Mouse (Mus musculus) hindbrain, embryonic 14.5 days (tissue): ENCODE data around the gene Ect2. TPM values are rescaled to one million over a fixed set of nuclear protein-coding genes. Genes with fewer than 3 reads are reported as not detected.

Experiments used
- ATAC-seq: fragments of 200-750 bp; cut with Nextera tagmentation; 2 replicates; pipeline ENCODE4 v1.8.0; 2017; ENCODE audit warnings: moderate number of reproducible peaks, mild to moderate bottlenecking, moderate TSS enrichment, moderate library complexity; ENCODE audit not compliant: low FRiP score
- DNase-seq: peaks from one replicate; pipeline ENCODE4 v3.0.0-alpha.2; 2015; ENCODE audit warnings: low spot score
- H3K27ac ChIP-seq: fragments of 300-500 bp; sonication (generic); 2 replicates; pipeline ENCODE4 v1.5.1; 2014; ENCODE audit warnings: mild to moderate bottlenecking, moderate library complexity
- H3K27me3 ChIP-seq: fragments of 300-500 bp; sonication (generic); 2 replicates; pipeline ENCODE4 v1.6.1; 2014; ENCODE audit warnings: mild to moderate bottlenecking, low read length, mixed read lengths; ENCODE audit not compliant: control insufficient read depth, insufficient read depth
- H3K36me3 ChIP-seq: fragments of 300-500 bp; sonication (generic); replicated peaks from 2 replicates; pipeline ENCODE4 v1.6.1; 2014; ENCODE audit not compliant: control insufficient read depth, insufficient read depth
- H3K4me1 ChIP-seq: fragments of 300-500 bp; sonication (generic); replicated peaks from 2 replicates; pipeline ENCODE4 v1.6.1; 2014; ENCODE audit warnings: antibody characterized with exemption, low read length, mixed read lengths; ENCODE audit not compliant: control insufficient read depth, insufficient read depth
- H3K4me2 ChIP-seq: fragments of 300-500 bp; sonication (generic); replicated peaks from 2 replicates; pipeline ENCODE4 v1.6.1; 2014; ENCODE audit warnings: mild to moderate bottlenecking, moderate library complexity
- H3K4me3 ChIP-seq: fragments of 300-500 bp; sonication (generic); replicated peaks from 2 replicates; pipeline ENCODE4 v1.5.1; 2014; ENCODE audit warnings: mild to moderate bottlenecking, low read length
- H3K9ac ChIP-seq: fragments of 300-500 bp; sonication (generic); 2 replicates; pipeline ENCODE4 v1.6.1; 2014
- H3K9me3 ChIP-seq: fragments of 300-500 bp; sonication (generic); 2 replicates; pipeline ENCODE4 v1.6.1; 2016; ENCODE audit warnings: low read length; ENCODE audit not compliant: control insufficient read depth
- WGBS: fragments of 180-500 bp; shearing (Covaris S2); extraction: QIAGEN DNeasy Blood & Tissue Kit; methylation state at CpG from one replicate; pipeline ENCODE4 v1.1.7; 2014; 5-methylcytosine and 5-hydroxymethylcytosine counted together
- polyA plus RNA-seq: library from polyadenylated mRNA; unstranded; fragments of >200 nt; fragmentation: Nextera tagmentation; extraction: Ambion mirVana; gene quantifications from 2 replicates; pipeline ENCODE4 v1.2.1, GENCODE M21; 2014

The Ect2 gene
- polyA plus RNA-seq, 1 experiment from 2014 or later = 10.0 TPM

DNA sequence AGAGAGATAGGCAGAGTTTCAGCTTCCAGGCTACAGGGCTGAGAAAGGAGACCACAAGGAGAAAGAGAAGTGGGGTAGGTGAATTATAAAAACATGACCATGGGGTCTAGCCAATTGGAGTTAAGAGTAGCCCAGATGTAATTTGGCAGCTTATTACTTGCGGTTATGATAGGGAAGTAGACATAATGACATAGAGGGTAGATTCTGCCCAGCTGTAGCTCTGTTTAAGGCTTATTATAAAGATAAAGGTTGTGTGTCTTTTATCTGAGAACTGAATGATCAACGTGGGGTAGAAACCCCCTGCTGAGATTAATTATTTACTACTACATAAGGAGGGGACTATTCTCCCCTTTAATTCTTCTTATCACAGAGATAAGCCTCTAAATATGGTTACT, 8.7 kb upstream of the Ect2 start:
- Histone ChIP-seq H3K27ac (no peak overlapping the region), H3K9me3 (no peaks in the 10 kb centered on the region), H3K4me3 (no peak overlapping the region), H3K36me3 (no peaks in the 10 kb centered on the region), H3K9ac (no peak overlapping the region), H3K4me2 (no peak overlapping the region), H3K4me1 (no peaks in the 10 kb centered on the region), H3K27me3 (no peaks in the 10 kb centered on the region)
- DNase-seq (no peak), ATAC-seq (no peak)
- WGBS = 61% methylated on average over 2 of the region's 2 CpGs

DNA sequence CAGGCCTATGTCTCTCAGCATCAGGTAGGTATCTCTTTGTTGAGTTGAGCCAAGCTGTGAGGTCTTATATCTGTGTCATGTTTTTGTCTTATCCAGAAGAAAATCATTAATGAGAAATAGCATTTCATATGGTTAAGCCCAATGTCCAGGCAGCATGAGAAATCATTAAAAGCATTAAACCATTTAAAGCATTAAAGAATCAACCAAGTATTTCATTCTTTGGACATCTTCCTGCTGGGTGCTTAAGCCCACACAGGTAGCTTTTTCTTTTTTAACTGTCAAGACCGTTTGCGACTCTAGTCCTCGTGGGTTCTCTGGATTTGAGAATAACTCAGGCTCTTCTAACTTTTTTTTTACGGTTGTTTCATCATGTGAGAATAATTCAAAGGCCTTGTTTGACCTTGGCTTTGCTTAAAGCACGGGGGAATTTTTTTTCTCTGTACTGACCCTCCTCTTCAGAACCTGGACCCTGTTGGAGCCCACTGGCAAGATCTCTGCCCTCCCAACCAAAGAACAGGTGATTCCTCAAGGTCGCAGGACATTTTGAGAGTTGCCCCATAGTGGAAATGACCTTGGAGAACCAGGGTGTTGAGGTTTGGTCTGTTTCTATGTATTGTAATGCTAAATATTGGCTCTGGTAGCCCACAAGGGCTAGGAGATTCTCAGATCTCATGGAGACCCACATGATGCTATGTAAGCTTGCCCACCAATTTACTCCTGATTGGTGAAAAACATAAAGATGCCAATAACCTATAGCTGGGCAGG, 8.1 kb upstream of the Ect2 start:
- H3K27me3 ChIP-seq = no peaks in the 10 kb centered on the region
- no peak overlapping the region for H3K4me2 ChIP-seq
- no peak for DNase-seq
- H3K4me3 ChIP-seq = no peak overlapping the region
- 89% methylated on average over 6 of the region's 6 CpGs for WGBS
- H3K36me3 ChIP-seq = no peaks in the 10 kb centered on the region
- ATAC-seq = no peak
- no peaks in the 10 kb centered on the region for H3K4me1 ChIP-seq
- no peak overlapping the region for H3K27ac ChIP-seq
- no peaks in the 10 kb centered on the region for H3K9me3 ChIP-seq
- no peak overlapping the region for H3K9ac ChIP-seq

DNA sequence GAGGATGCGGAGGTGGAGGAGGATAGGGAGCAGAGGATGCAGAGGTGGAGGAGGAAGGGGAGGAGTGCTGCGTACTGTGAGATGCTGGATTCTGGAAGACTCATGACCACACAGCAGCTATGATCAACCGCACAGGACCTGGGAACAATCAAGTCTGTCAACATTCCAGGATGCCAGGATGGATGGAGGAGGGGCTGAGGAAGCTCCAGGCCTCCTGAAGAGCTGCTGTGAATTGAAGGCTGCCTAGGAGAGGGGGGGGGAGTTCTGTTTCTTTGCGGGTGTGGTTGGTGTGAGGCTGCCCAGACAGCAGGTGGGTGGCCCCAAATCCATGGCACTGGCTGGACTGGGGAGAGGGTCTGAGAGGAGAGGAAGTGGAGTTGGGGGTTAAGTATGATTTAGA, 5.2 kb upstream of the Ect2 start:
- Histone ChIP-seq H3K27ac (no peak overlapping the region), H3K4me2 (no peak overlapping the region), H3K36me3 (no peaks in the 10 kb centered on the region), H3K9me3 (no peaks in the 10 kb centered on the region), H3K4me1 (no peaks in the 10 kb centered on the region; the same call in 1 of the 2 replicates), H3K9ac (no peak overlapping the region), H3K4me3 (no peak overlapping the region), H3K27me3 (no peaks in the 10 kb centered on the region)
- 61% methylated on average over 4 of the region's 4 CpGs for WGBS
- ATAC-seq (no peak), DNase-seq (no peak)

DNA sequence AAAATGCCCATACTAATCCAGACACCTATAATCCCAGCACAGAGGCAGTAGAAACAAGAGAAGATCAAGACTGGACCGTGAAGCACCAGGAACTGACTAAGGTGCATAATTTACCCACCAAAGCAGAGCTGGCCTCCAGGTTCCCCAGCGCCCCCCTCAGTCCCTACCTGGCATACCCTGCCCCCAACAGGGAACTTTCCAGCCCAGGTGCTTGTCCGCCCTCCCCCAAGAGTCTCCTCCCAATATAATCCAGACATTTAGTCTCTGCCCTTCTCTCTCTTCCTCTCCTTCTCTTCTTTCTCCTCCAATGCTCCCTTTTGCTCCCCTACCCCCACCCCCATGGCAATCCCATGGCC, 2.9 kb upstream of the Ect2 start:
- no peak overlapping the region for H3K9ac ChIP-seq
- H3K27me3 ChIP-seq = no peaks in the 10 kb centered on the region
- DNase-seq (no peak), ATAC-seq (no peak)
- H3K4me1 ChIP-seq = no peaks in the 10 kb centered on the region; the same call in 1 of the 2 replicates
- no peak overlapping the region for H3K4me3 ChIP-seq
- no peak overlapping the region for H3K4me2 ChIP-seq
- no peaks in the 10 kb centered on the region for H3K36me3 ChIP-seq
- no peak overlapping the region for H3K27ac ChIP-seq
- H3K9me3 ChIP-seq = no peaks in the 10 kb centered on the region
- WGBS = 56% methylated on average over 3 of the region's 3 CpGs

DNA sequence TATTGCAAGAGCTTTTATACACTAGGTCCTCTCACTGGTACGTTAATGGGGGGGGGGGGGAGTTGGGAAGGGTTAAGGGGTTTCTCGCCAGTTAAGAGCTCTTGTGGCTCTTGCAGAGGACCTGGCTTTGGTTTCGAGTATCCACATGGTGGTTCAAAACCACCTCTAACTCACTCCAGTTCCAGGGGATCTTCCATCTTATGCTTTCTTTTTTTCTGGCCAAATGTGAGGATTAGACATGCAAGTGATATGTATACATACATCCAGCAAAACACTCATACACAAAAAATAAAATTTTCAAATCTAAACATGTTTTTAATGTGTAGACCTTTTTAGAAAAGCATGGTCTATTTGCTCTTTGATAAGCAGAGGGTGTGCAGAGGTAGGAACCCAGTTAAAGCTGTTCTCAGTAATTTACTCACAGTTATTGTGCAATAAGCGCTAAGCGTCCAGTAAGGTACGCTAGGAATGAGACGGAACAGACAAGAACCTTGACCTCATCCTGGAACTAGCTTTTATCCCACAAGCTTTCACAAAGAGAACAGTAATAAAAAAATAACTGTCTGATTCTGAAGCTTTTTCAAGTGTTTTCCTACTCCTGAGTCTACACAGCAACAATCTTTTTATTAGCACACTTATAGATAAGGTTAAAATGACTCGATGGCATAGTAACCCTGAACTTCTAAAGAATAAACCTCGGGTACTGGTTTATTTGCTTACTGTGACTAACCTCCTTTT, 2.3 kb upstream of the Ect2 start:
- no peaks in the 10 kb centered on the region for H3K36me3 ChIP-seq
- no peak overlapping the region for H3K27ac ChIP-seq
- ATAC-seq = no peak
- H3K4me3 ChIP-seq = no peak overlapping the region
- no peaks in the 10 kb centered on the region; the same call in 1 of the 2 replicates for H3K4me1 ChIP-seq
- 83% methylated on average over 9 of the region's 9 CpGs for WGBS
- no peak for DNase-seq
- H3K4me2 ChIP-seq = no peak overlapping the region
- no peaks in the 10 kb centered on the region for H3K9me3 ChIP-seq
- H3K9ac ChIP-seq = no peak overlapping the region
- H3K27me3 ChIP-seq = no peaks in the 10 kb centered on the region

DNA sequence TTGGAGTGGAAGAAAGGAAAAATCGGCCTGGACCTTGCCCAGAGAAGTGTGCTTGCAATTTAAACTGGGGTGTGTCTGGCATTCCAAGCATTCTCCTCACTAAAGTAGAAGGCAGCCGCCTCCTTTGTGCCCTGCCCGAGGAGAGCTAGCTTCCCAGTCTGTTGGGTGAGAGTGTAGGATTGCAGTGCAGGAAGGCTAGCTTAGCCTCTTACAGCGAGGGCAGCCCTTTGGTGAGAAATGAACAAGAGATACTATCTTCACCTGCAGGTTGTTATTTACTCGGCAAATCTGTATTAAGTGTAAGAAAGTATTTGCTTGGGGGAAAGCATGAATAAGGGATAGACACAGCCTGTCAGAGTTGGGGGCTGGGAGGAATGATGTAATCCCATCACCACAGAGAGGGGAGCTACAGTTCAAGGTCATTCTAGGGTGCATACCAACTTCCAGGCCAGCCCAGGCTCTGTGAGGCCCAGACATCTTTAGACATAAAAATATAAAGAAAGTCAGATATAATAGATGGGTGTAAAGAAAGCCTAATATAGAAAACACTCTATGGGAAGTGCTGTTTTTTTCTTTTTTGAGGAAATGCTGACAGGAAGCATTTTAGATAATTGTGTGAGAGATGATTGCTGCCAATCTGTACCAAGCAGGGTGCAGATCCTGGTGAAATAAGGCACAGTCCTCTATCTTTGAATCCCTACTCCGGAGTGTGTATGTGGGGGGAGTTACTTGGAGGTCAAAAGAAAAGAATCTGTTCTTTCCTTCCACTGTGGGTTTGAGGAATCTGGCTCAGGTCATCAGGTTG, 1.6 kb upstream of the Ect2 start:
- H3K4me1 ChIP-seq = no peaks in the 10 kb centered on the region; the same call in 1 of the 2 replicates
- no peak overlapping the region for H3K4me3 ChIP-seq
- H3K36me3 ChIP-seq = no peaks in the 10 kb centered on the region
- DNase-seq = no peak
- ATAC-seq = no peak
- no peaks in the 10 kb centered on the region for H3K9me3 ChIP-seq
- no peaks in the 10 kb centered on the region for H3K27me3 ChIP-seq
- H3K27ac ChIP-seq = peak overlapping the region; percentile 16; the same call in 1 of the 2 replicates
- no peak overlapping the region for H3K4me2 ChIP-seq
- WGBS = 22% methylated on average over 6 of the region's 6 CpGs
- no peak overlapping the region for H3K9ac ChIP-seq

DNA sequence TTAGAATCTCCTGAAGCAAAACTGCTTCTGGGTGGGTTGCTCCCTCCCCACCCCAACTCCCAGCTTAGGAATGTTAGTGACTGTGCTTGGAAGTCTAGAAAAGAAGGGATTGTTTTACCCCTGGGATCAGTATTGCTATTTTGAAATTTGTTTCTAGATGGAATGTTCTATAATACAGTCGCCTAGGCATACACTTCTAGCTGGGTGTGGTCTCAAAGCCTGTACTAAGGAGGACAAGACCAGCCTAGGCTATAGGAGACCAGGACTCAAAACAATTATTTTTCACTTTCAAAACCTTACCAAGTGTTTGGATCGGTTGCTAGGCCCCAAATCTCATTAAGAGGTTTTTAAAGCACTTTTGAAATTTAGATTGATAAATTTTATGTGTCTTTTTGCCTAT, 602 bp upstream of the Ect2 start:
- Histone ChIP-seq H3K4me2 (peak overlapping the region; percentile 53), H3K27me3 (no peaks in the 10 kb centered on the region), H3K9me3 (no peaks in the 10 kb centered on the region), H3K4me1 (no peaks in the 10 kb centered on the region; the same call in 1 of the 2 replicates), H3K36me3 (no peaks in the 10 kb centered on the region), H3K9ac (peak overlapping the region; percentile 51), H3K27ac (no peak overlapping the region), H3K4me3 (peak overlapping the region; percentile 67)
- ATAC-seq (peak; percentile 15; the same call in 1 of the 2 replicates), DNase-seq (no peak)
- 69% methylated on average over 2 of the region's 2 CpGs for WGBS

DNA sequence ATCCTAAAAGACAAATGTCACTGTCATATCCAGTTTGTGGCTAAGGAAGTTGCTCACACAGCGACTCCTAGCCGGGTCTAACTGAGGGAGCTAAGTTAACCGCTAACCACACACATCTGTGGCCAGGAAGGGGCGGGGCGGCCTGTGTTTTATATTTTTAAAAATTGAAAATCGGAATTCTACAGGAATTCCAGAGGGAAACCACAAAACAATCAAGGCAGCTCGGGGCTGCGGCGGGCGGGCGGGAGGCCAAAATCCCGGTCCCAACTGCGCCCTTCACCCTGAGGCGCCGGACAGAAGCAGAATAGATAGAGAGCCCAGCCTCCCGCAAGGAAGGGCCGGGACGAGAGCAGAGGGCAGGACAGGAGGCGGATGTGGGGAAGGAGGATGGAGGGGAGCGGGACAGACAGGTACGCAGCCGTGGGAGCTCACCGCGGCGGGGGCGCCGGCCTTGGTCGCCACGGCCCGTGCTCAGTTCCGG, 447 bp downstream of the Ect2 start:
- Histone ChIP-seq H3K9ac (peak overlapping the region; percentile 44), H3K4me1 (no peaks in the 10 kb centered on the region; the same call in 1 of the 2 replicates), H3K4me2 (peak overlapping the region; percentile 79), H3K27me3 (no peaks in the 10 kb centered on the region), H3K9me3 (no peaks in the 10 kb centered on the region), H3K27ac (no peak overlapping the region), H3K4me3 (peak overlapping the region; percentile 67), H3K36me3 (no peaks in the 10 kb centered on the region)
- ATAC-seq (peak; percentile 44; the same call in 1 of the 2 replicates), DNase-seq (no peak)
- WGBS = 0% methylated on average over 19 of the region's 31 CpGs

DNA sequence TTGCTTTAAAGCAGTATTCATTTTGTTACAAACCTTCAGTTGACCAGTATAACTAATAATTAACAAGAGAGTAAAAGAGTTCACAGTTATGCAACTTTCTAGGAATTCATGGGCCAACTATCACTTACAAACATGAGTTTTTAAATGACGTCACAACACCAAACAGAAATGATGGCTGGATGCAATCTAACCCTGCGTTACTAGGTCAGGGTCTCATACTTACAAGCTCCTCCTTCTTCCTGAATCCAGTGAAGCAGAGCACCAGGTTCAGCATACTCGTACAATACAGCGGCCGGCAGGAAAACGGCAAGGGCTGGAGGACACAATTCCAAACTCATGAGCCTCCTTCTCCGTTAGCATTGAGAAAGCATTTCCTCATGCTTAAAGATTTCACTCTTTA, 7.9 kb downstream of the Ect2 start:
- Histone ChIP-seq H3K27me3 (no peaks in the 10 kb centered on the region), H3K27ac (no peak overlapping the region), H3K4me3 (no peak overlapping the region), H3K36me3 (no peaks in the 10 kb centered on the region; the same call in 1 of the 2 replicates), H3K4me2 (no peak overlapping the region), H3K9me3 (no peaks in the 10 kb centered on the region), H3K9ac (no peak overlapping the region), H3K4me1 (no peaks in the 10 kb centered on the region)
- no peak for DNase-seq
- WGBS = 91% methylated on average over 7 of the region's 7 CpGs
- ATAC-seq = no peak
